Mouse (Mus musculus) erythroblast, embryonic 14.5 days (primary cell): Measurements from ENCODE around the gene 2010111I01Rik. TPM values are rescaled to one million over a fixed set of nuclear protein-coding genes. Genes with fewer than 3 reads are reported as not detected.

Experiments used
- H3K27me3 ChIP-seq: 2 replicates; pipeline ENCODE4 v1.6.1; 2012; ENCODE audit warnings: inconsistent platforms; ENCODE audit not compliant: control insufficient read depth
- H3K36me3 ChIP-seq: 2 replicates; pipeline ENCODE4 v1.6.1; 2012; ENCODE audit warnings: mild to moderate bottlenecking, inconsistent platforms; ENCODE audit not compliant: control insufficient read depth
- H3K4me1 ChIP-seq: 2 replicates; pipeline ENCODE4 v1.6.1; 2012; ENCODE audit warnings: inconsistent platforms; ENCODE audit not compliant: control insufficient read depth
- H3K4me3 ChIP-seq: replicated peaks from 2 replicates; pipeline ENCODE3; 2012; ENCODE audit warnings: moderate library complexity, mild to moderate bottlenecking, inconsistent platforms
- H3K9me3 ChIP-seq: 2 replicates; pipeline ENCODE4 v1.6.1; 2012; ENCODE audit warnings: low read length, inconsistent platforms, mixed read lengths; ENCODE audit not compliant: control insufficient read depth
- GATA1 ChIP-seq: IDR thresholded peaks from 2 replicates; pipeline ENCODE4 v1.6.1; 2012; ENCODE audit warnings: low read length, inconsistent platforms, mixed read lengths
- TAL1 ChIP-seq: IDR thresholded peaks from 3 replicates; pipeline ENCODE4 v1.6.1; 2012; ENCODE audit warnings: low read length, inconsistent platforms, mixed read lengths
- polyA plus RNA-seq: library from polyadenylated mRNA; stranded (reverse); fragments of >175 nt; gene quantifications from 2 replicates; pipeline ENCODE4 v1.2.3, GENCODE M21; 2012

The 2010111I01Rik gene
- polyA plus RNA-seq, 1 experiment = 2.2 TPM

DNA sequence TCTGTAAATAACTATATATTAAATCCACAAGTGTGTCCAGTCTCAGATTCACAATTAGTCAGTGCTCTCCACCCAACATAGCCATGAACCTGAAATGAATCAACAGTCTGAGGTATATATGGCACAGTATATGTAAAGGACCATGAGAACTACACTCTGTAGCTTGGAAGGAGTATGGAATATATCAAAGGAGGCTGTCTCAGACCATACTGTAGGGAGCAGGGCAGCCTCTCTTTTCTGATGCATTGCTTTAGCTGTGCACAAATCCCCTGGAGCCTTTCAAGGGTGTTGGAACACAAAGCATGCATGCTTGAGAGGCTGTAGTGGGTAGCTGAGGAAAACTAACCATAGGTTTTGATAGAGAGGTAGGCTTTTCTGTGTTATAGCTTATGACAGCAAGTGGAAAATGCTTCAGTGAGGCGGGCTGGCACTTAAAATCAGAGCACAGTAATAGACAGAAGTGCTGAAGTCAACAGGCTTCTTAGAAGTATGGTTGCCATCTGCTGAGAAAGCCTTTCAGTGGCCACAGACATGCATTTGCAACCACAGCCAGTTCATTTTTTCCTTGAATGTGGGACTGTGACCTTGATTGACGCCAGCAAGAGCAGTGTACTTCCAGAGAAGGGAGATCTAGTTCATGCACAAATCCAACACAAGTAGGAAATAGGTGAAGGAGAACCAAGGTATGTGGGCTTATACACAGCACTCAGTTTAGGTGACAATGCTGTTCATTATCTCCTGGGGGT is 45.8 kb downstream of the 2010111I01Rik start:
- H3K4me1 ChIP-seq = no peaks in the 10 kb centered on the region
- no peaks in the 10 kb centered on the region for H3K27me3 ChIP-seq
- no peak overlapping the region for H3K4me3 ChIP-seq
- no peaks in the 10 kb centered on the region for H3K36me3 ChIP-seq
- no peak for TF ChIP-seq TAL1
- TF ChIP-seq GATA1 = no peak
- no peaks in the 10 kb centered on the region for H3K9me3 ChIP-seq

- Histone ChIP-seq H3K9me3 (no peaks in the 10 kb centered on the region), H3K27me3 (no peaks in the 10 kb centered on the region), H3K4me1 (no peaks in the 10 kb centered on the region), H3K36me3 (no peaks in the 10 kb centered on the region), H3K4me3 (no peak overlapping the region)
- TF ChIP-seq TAL1 = no peak
- TF ChIP-seq GATA1 = no peak
Observed at GRCm38 (mm10) chr13:63014353-63014752, 49.7 kb downstream of the 2010111I01Rik start.

GRCm38 (mm10) chr13:63015362-63015761 is 50.7 kb downstream of the 2010111I01Rik start:
- Histone ChIP-seq H3K9me3 (no peaks in the 10 kb centered on the region), H3K36me3 (no peaks in the 10 kb centered on the region), H3K4me1 (no peaks in the 10 kb centered on the region), H3K27me3 (no peaks in the 10 kb centered on the region), H3K4me3 (no peak overlapping the region)
- no peak for TF ChIP-seq TAL1
- TF ChIP-seq GATA1 = no peak

DNA sequence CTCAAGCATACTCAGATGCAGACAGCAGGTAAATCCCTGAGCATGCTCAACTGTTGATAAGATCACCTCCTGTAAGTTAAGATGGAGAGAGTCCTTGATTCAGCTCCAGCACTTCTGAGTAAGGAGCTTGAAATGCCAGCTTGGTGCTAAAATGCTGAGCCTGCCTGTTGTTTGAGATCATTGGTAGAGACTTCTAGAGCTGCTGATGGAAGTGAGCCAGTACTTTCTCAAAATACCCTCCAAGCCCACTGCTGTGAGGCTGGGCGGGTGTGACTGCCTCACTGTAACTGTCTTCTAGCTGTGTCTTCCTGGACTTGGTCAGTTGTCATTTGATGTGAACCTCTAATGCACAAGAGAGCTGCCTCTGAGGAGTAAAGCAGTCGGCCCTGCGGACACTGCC is 51.4 kb downstream of the 2010111I01Rik start:
- H3K27me3 ChIP-seq = no peaks in the 10 kb centered on the region
- TF ChIP-seq TAL1 = no peak
- no peak for TF ChIP-seq GATA1
- H3K36me3 ChIP-seq = no peaks in the 10 kb centered on the region
- H3K4me3 ChIP-seq = no peak overlapping the region
- no peaks in the 10 kb centered on the region for H3K9me3 ChIP-seq
- H3K4me1 ChIP-seq = no peaks in the 10 kb centered on the region

- no peaks in the 10 kb centered on the region for H3K9me3 ChIP-seq
- TF ChIP-seq TAL1 = no peak
- no peak for TF ChIP-seq GATA1
- no peaks in the 10 kb centered on the region for H3K36me3 ChIP-seq
- H3K4me3 ChIP-seq = no peak overlapping the region
- no peaks in the 10 kb centered on the region for H3K4me1 ChIP-seq
- H3K27me3 ChIP-seq = no peaks in the 10 kb centered on the region
Observed at GRCm38 (mm10) chr13:63023243-63024217, 58.8 kb downstream of the 2010111I01Rik start.

GRCm38 (mm10) chr13:63030023-63030422 is 65.3 kb downstream of the 2010111I01Rik start:
- Histone ChIP-seq H3K36me3 (no peaks in the 10 kb centered on the region), H3K4me1 (peaks cover 4% of the 10 kb centered on the region), H3K4me3 (no peak overlapping the region), H3K9me3 (no peaks in the 10 kb centered on the region), H3K27me3 (no peaks in the 10 kb centered on the region)
- TF ChIP-seq TAL1 = no peak
- TF ChIP-seq GATA1 = no peak

DNA sequence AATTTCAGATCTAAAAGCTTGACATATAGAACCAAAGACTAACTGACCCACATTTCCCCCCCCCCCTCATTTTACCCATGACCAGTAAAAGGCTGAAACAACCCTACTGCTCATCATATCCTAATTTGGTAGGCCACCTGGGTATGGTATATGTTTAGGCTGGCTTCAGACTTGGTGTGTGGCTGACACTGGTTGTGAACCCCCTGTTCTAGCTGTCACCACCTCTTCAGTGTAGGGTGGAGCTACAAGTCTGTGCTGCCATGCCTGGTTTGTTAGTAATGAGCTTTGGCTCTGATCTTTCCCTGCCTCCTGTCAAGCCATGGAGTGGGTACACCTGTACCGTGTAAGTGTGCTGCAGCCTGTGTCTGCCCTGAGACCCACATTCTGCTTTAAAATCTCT is 66.6 kb downstream of the 2010111I01Rik start:
- Histone ChIP-seq H3K4me3 (no peak overlapping the region), H3K9me3 (no peaks in the 10 kb centered on the region), H3K36me3 (no peaks in the 10 kb centered on the region), H3K4me1 (peaks cover 4% of the 10 kb centered on the region), H3K27me3 (no peaks in the 10 kb centered on the region)
- no peak for TF ChIP-seq GATA1
- TF ChIP-seq TAL1 = no peak

- peaks cover 4% of the 10 kb centered on the region for H3K4me1 ChIP-seq
- H3K36me3 ChIP-seq = no peaks in the 10 kb centered on the region
- no peak overlapping the region for H3K4me3 ChIP-seq
- no peak for TF ChIP-seq GATA1
- H3K27me3 ChIP-seq = no peaks in the 10 kb centered on the region
- H3K9me3 ChIP-seq = no peaks in the 10 kb centered on the region
Observed at GRCm38 (mm10) chr13:63032304-63032830, 67.7 kb downstream of the 2010111I01Rik start.

DNA sequence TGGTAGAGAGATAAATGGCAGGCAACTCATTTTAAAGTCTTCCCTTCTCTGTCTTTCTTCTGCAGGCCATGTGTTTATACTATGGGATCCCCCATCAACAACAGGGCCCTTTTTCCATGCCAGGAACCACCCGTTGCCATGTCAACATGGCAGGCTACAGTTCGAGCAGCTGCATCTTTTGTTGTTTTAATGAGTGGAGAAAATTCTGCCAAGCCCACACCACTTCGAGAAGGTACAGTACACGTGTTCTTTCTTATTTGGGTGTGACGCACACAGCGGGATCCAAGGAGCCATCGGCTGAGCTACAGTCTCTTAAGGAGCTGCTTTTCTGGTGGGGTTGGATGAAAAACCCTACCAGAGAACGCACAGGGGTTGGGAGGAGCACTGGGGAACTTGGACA is 68.3 kb downstream of the 2010111I01Rik start:
- TF ChIP-seq TAL1 (no peak), GATA1 (no peak)
- H3K9me3 ChIP-seq = no peaks in the 10 kb centered on the region
- no peaks in the 10 kb centered on the region for H3K36me3 ChIP-seq
- no peak overlapping the region for H3K4me3 ChIP-seq
- no peaks in the 10 kb centered on the region for H3K27me3 ChIP-seq
- H3K4me1 ChIP-seq = peaks cover 4% of the 10 kb centered on the region
